Mouse (Mus musculus) brain, embryonic 14.5 days (tissue): Measurements from ENCODE around the gene Gemin2.

ENCODE experiments used
- CTCF ChIP-seq: fragments of 200-500 bp; IDR thresholded peaks from 2 replicates; pipeline ENCODE4 v1.5.1; 2012; ENCODE audit warnings: inconsistent platforms, mild to moderate bottlenecking, moderate library complexity, borderline replicate concordance; ENCODE audit not compliant: insufficient read depth, insufficient read length; ENCODE audit errors: extremely low read depth
- POLR2A ChIP-seq: fragments of 200-500 bp; IDR thresholded peaks from 2 replicates; pipeline ENCODE4 v1.6.1; 2012; ENCODE audit warnings: mild to moderate bottlenecking, inconsistent platforms, borderline replicate concordance; ENCODE audit not compliant: poor library complexity, insufficient read depth, insufficient read length, severe bottlenecking; ENCODE audit errors: extremely low read depth

DNA sequence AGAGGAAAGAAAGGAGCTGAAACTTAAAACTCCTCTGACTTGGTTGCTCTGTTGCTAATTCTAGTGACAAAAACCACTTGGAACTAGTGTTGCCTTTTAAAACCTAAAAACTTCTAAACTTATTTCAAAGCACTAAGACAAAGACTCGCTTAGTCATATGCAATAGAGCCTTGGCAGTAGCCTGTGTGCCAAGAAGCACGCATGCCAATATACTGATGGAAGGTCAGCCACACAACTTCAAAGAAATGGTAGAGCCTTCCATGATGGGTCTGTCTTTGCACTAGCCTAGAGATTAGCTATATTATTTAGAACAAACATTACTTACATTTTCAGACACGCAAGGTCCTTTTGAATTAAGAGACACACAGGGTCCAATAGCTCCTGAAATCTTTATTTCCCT lies 27.4 kb upstream of the Gemin2 start:
- no peak for TF ChIP-seq CTCF
- TF ChIP-seq POLR2A, result no peak
